Mouse (Mus musculus): ENCODE results near the gene Rest.
A peak's percentile ranks its signal among the peaks of the same experiment; 100 is the strongest.

- TF ChIP-seq CTCF (IDR thresholded peaks at IDR 0.05; ENCODE audit: low read depth) (no peak), EP300 (IDR thresholded peaks at IDR 0.05; ENCODE audit: low read depth) (0 out of 2 replicates have a peak, but pooled peaks have one; percentile 62)
Observed at GRCm38 (mm10) chr5:77309924-77310772, 44.9 kb downstream of the Rest start, which contains the start of the genes Noa1 and Polr2b.

Measured in heart, postnatal 0 days (tissue).